Mouse (Mus musculus): ENCODE measurements around the gene Cmah.

- TF ChIP-seq POLR2A (IDR thresholded peaks at IDR 0.05; ENCODE audit: low read depth, low read length) (no peak), CTCF (IDR thresholded peaks at IDR 0.05; ENCODE audit: borderline replicate concordance, insufficient read depth, low read length) (no peak)
Observed at GRCm38 (mm10) chr13:24467806-24468205, 140.6 kb downstream of the Cmah start.
